Mouse (Mus musculus) urinary bladder, postnatal 25 days (tissue): ENCODE results near the gene Adamts4.
A peak's percentile ranks its signal among the peaks of the same experiment; 100 is the strongest.

Experiments used
- DNase-seq: peaks from one replicate; pipeline ENCODE4 v3.0.0; 2022; ENCODE audit warnings: low spot score

Gene Adamts4

DNA sequence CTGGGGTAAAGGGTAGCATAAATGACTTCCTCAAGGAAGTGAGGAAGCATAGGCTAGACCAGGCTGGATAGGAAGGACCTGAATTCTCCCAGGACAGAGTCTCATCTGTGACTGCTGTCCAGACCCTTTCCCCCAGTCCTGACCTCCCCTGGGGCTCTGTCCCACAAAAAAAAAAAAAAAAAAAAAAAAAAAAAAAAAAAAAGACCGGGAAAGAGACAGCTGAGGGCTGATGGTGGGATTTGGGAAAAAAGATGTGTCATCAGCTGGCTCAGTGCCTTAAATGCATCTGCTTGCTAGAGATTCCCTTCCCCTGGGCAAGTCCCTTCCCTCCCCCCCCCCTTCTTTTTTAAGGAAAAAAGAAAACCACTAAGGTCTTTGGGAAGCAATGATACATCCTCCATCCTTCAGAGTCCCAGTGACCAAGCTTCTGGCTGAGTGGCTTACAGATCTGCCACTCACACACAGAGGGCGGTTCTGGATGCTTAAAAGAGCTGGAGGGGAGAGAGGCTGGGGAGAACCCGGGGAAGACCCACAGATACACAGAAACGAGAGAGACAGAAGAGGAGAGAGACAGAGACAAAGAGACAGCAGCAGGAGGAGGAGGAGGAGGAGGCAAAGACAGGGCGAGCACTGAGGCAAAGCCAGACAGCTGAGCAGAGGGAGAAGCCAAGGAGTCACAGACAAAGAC lies at the start of gene Adamts4:
Gene Adamts4, plus strand, starts transcription at position 509 of the 688 bp plus-strand sequence.
- DNase-seq = no peak

DNA sequence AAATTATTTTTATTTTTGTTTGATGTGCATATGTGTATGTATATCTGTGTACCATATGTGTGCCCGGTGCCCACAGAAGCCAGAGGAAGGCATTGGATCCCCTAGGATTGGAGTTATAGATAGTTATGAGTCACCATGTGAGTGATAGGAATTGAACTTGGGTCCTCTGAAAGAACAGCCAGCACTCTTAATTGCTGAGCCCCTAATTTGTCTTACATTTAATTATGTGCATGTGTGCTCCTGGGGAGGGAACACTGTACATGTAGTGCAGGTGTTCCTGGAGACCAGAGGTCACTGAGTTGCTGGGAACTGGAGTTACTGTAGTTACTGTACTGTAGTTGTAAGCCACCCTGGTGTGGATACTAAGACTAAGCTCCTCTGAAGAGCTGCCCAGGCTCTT lies 49.5 kb upstream of the Adamts4 start:
- no peak for DNase-seq

DNA sequence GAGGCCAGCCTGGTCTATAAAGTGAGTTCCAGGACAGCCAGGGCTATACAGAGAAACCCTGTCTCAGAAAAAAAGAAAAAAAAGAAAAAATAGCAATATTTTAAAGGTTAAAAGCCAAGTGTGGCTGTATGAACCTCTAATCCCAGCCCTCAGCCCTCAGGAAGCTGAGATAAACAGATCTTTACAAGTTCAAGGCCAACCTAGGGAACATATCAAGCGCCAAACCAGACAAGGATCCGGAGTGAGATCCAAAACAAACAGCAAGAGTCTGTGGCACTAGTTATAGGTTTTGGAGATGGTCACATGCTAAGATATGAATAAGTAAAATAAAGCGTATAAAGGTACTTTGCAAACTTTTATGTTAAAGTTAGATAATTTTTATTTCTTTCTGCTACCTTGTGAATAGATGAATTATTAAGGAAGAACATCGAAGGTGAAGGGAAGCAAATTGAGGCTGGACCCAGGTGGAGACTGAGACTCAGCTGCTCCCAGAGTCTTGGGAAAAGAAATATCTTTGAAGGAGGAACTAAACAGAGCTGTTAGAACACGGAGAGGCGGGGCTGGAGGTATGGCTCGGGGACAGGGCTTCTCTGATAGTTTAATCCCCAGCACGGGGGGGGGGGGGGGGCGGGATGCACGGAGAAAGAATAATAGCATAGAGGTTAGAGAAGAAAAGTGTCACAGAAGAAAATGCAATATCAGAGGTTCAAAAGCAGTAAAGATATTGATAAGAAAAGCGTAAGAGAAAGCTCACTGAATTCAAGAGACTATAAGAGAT lies 46.6 kb upstream of the Adamts4 start:
- no peak for DNase-seq

DNA sequence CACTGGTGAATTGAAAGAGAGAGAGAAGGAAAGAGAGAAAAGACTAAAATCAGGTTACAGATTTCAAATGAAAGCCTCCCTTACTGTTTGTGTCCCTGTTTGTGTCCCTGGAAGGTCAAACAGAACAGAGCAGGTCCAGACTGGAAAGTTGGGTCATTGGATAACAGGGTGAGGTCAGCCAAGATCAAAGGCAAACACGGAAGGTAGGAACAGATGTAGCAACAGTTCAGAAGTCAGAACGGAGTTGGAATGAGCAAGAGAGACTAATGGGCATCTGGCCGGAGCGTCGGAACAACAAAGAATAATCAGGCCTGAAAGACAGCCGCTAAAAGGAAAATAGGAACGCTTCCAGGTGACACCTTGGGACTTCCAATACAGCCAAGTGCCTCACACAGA lies 46.0 kb upstream of the Adamts4 start:
- DNase-seq = no peak

DNA sequence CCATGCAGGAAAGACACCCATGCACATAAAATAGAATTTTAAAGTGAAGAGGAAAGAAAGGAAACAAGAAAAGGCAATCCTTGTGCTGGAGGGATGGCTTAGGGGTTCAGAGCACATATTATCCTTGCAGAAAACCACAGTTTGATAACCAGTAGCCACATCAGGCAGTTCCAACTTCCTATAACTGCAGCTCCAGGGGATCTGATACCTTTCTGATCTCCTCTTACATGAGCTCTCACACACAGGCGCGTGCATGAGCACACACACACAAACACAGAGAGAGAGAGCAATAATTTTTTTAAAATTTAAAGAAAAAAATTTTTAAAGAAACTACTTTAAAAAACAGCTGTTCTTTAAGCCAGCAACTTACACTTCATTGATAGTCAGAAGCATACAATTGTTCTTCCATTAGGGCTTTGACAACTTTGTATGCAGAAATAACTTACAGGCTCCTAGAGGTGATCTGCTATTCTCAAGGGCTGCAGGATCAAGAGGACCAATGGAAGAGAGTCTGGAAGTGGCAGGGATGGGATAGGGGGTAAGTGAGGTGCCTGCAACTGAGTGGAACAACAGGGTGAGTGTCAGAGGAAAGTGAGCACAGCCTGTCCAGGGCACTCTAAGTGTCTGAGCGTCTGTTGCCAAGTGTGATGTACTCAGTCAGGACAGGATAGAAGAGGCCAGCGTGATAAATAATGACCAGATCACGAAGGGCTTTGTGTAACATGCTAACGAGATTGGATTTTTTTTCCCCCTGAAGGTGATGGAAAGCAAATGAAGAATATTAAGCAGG lies 44.3 kb upstream of the Adamts4 start:
- DNase-seq = no peak

DNA sequence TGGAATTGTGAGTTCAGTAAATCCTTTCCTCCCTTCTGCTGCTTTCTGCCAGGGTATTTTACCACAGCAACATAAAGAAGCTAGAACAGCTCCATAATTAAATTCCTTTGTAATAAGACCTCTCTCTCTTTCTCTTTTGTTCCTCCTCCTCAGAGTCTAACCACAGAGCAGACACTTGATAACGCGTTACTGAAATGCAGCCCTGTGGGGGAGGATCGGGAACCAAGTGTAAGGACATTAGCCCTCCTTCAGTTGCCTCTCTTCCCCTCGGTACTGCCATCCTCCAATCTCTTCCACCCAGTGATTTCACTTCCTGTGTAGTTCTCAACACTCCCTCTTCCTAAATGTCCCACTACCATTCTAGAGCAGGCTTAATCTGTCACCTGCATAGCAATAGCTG lies 40.8 kb upstream of the Adamts4 start:
- DNase-seq = no peak

DNA sequence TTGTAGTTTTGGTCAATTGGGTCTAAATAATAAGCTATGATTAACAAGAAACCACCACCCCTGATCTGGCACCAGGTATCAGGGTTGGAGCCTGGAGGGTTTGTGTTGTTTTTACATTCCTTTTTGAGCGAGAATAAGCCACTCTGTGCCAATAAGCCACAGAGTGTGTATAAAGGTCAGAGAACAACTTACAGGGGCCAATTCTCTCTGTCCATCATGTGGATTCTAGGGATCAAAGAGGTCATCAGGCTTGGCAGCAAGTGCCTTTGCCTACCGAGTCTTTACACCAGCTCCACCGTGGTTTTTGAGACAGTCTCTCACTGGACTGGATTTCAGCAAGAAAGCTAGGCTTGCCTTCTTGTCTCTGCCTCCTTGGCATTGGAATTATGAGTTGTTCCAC lies 37.4 kb upstream of the Adamts4 start:
- DNase-seq = no peak

DNA sequence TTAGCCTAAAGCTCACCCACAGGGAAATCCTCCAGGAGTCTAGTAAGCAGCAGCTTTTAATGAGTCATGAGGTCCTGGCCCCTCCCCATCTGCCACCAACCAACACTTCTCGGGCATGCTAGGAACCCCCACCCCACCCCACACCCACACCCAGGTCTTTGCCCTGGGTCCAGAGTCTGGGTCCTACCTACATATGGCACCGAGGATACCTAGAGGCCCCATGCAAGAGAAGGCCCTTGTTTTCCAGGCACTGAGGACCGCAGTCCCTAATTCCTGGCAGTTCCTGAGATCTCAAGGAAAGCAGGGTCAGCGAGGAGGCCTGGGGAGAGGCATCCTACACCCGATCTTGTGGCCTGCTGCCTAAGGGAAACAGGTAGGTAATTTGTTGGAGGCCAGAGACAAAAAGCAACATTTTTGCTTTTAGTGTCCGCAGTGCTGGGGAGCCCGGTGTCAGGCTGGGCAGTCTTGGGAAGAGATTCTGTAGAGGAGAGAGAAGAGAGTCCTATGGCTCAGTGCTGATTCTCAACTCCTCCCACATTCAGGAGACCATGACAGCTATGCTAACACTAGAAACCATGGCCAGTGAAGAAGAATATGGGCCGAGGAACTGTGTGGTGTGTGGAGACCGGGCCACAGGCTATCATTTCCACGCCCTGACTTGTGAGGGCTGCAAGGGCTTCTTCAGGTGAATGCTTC lies 36.3 kb upstream of the Adamts4 start, which contains the start of gene Nr1i3:
Gene Nr1i3, plus strand, starts transcription at position 170 of the 696 bp plus-strand sequence.
- DNase-seq = no peak

DNA sequence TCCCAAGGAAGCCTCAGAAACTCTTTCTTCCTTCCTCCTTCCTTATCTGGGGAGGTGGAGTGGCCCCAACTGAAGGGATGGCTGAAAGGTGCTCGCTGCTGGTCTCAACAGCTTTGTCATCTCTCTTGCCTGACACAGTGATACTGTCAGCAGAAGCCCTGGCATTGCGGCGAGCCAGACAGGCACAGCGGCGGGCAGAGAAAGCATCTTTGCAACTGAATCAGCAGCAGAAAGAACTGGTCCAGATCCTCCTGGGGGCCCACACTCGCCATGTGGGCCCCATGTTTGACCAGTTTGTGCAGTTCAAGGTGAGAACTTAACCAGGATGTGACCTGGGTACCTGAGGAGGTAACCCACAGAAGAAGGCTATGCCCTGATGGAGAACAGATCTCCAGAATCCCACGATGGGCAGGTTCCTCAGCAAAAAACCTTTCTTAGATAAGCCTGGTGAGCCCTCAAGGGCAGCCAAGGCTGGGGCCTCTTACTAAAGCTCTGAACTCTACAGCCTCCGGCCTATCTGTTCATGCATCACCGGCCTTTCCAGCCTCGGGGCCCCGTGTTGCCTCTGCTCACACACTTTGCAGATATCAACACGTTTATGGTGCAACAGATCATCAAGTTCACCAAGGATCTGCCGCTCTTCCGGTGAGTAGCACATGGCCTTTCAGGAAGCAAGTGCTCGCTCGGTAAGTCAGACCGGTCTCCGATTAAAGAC lies 33.8 kb upstream of the Adamts4 start:
- no peak for DNase-seq

DNA sequence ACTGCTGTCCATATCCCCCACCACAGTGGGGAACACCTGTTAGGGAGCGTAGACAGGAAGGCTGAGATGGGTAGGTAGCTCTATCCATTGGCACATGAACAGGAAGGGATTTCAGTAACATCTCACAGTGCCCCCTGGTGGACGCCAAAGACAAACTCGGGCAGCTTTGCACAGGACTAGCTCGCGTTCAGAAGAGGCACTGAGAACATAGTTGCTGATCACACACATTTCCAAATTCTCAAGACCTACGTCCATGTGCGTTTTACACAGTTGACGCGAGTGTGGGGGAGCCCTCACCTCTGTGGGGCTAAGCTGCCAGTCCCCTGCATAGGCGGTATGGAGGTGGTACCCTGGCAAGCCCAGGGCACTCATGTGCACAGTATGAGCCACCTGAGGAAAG lies 29.4 kb upstream of the Adamts4 start:
- peak; percentile 87 for DNase-seq

DNA sequence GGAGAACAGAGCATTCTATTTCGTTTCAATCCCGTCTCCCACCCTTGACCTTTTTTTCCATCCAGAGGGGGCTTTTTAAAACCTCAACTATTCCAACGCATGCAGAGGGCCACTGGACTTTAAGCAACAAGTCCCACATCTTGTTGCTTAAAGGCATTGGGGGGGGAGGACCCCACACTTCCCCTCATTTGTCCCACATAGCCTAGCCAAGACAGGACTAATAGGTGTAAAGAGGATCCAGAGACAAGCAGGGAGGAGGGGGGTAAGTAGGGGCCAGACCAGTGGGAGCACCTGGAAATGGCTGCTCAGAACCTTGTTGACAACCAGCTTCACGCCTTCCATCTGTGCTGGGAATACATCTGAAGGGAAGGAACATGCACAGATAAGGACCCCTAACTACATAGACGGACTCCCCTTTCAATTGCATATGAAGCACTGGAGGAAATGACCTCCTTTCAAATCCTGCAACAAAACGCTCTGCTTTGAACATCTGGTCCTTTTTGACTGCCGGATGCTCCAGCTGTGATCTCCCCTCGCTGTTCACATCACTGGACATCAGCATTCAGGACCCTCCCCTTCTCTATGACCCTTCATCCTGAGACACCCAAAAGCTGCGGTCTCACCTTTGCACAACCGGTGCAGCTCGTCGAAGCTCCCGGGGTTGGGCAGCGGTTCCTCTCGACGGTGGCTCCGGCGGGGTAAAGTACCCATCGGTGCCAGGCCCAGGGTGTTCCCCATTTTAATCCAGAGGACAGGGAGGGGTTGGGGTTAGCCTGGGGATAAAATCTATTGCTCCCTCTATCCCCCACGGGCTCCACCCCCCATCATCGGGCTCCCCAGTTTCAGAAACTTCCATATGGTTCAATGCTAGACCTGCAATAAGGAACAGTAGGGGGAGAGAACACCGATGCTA lies 28.7 kb upstream of the Adamts4 start:
- DNase-seq = peak; percentile 30

DNA sequence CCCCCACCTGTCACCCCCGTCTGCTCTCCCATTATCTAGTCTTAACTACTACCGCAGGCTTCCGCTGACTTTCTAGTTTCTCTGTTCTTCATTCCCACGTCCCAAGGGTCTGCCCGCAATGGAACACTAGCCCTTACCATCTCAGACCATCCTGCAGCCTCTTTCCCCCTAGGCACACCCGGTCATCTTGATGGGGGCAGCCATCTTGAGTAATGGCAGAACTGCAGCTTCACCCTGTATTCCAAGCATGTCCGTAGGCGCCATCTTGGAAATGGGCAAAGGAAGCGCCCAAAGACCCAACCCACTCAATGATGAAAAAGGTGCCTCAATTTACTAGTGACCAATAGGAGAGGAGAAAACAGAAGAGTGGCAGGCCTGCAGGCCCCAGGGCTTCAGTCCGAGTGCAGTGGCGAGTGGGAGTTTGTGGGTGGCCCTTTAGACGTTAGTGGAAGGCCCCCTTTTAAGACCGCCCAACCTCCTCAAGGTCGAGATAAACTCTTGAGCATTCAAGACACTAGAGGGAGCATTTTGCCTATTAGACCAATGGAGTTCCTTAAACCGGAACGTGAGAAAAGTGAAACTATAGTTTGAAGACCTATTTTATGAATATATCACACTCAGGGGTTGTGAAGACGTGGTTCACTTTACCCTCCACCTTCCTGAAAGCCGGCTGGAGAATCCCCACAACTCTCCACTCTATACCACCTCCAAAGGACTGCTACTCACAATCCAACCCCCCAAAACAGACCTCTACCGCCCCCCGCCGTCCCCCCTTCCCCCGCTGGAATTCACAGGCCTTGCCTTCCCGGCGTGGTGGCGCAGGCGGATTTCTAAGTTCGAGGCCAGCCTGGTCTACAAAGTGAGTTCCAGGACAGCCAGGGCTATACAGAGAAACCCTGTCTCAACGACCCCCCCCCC lies 27.7 kb upstream of the Adamts4 start, which contains the start of gene Tomm40l:
Gene Tomm40l, minus strand, starts transcription at position 277 of the 918 bp plus-strand sequence.
- peak; percentile 68 for DNase-seq

DNA sequence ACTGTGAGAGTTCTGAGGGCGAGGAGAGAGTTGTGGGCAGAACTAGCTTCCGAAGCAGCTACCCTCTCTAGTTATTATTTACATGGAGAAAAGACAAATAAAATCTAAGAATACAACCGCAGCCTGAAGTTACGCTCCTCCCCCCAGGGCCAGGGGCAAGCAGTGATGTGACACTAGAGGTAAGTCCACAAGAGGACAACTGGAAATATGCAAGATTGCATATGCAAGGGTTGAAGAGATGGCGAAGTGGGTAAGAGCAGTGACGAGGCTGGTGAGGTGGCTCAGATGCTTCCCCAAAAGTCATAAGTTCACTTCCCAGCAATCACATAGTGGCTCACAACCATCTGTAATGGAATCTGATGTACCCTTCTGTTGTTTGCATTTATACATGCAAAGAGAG lies 27.1 kb upstream of the Adamts4 start:
- no peak for DNase-seq

DNA sequence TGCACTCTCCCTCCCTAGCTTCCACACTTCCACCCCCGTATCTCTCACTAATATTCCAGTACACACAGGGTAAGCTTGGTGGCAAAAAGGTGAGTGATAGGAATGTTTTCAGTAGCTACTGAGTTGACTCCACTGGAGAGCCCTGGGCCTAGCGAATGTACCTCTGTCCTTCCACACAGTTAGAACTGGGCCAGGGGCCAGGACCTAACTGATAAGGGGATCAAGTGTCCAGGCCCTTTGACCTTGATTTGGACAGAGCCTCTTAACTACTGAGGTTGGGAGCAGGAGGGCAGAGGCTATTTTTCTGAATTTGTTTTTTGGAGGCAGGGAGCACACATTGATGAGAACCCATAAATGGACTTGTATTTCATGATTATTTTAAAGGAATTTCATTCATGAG lies 26.4 kb upstream of the Adamts4 start:
- no peak for DNase-seq

DNA sequence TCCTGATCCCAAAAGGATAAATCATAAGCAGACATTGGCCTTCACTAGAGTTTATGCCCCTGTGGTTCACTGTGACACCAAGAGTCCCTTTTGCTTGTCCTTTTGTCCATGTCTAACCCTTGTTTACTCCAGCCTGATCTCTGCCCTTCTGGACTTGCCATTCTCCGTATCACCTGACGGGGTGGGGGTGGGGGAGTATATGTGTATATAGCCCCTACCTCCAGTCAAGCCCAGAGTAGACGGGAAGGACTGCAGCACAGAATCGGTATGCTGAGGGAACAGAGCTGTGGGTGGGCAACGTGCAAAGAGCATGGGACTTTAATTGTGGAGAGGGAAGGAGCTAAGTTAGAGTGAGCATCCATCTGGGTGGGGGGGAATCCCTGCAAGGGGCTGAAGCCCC lies 25.4 kb upstream of the Adamts4 start, which contains the start of gene Apoa2:
Gene Apoa2, plus strand, starts transcription at position 198 of the 400 bp plus-strand sequence.
- DNase-seq = no peak

DNA sequence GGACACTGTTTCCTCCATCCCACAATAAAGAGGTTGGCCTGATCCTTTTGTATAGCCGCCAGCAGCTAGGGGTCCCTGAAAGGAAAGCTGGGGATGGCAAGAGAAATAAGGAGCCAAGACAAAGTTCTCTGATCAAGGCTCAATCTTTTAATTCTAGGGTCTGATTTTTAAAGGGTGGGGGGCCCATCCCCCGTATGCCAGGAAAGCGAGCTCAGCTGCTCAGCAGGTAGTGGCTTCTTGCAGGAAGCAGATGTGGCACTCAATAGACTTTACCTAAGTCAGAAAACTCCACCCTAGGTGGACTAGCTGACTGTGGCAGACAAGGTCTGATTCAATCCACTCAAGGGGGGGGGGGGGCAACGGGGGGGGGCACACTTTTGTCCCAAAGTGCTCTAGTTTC lies 23.4 kb upstream of the Adamts4 start:
- DNase-seq = no peak

DNA sequence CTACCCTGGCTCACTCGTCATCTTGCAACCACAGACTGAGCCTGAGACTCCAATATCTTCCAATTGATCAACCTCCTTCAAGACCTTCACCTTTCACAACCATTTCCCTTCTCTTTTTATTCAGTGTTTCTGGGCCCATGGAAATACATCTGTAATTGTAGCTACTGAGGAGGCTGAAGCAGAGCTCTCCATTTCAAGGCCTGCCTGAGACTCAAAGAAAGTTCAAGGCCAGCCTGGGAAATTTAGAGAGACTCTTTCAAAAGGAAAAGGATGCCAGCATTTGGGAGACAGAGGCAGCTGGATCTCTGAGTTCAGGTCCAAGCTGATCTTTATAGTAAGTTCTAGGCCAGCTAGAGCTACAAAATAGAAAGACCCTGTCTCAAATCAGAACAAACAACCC lies 22.3 kb upstream of the Adamts4 start:
- DNase-seq = no peak

DNA sequence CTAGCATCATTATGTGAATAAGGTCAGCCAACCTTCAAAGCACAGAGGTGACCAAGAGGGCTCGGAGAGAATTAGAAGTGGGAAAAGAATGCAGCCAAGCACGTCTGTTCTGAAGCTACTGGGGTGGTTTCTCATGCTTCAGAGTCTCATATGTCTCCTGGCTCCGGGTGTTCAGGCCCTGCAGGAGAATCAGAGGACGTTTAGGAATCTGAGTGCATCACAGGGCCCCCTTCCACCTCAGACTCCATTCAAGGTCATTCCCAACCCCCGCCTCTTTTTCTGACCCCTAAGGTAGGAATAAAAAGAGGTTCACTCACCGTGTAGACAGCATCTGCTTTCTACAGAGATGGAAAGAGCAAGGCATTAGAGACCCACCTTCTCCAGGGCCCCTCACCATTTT lies 20.5 kb upstream of the Adamts4 start:
- no peak for DNase-seq

DNA sequence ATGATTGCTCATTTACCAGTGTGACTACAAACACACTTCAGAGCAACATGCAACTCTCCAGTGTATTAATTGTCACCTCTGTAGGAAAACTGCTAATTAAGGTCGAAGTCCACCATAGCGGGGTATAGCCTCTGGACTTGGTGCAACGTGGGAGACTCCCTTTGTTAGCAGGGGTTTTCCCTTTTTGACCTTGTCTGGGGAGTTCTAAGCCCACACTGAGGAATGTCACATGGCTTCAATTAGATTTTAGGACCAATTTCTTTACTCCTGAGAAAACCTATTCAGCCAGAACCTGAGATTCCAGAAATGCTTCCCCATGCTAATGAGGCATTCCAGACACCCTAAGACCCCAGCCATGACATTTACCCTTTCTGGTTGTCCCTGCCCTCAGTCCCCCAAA lies 20.0 kb upstream of the Adamts4 start:
- DNase-seq = no peak
